Mouse (Mus musculus) neutrophil, adult 5-6 weeks (primary cell): ENCODE data around the gene Cenpp. TPM values are rescaled to one million over a fixed set of nuclear protein-coding genes. Genes with fewer than 3 reads are reported as not detected.
A peak's percentile ranks its signal among the peaks of the same experiment; 100 is the strongest.

ENCODE experiments used
- ATAC-seq: fragments of 151-379, 151-347 bp; 2 replicates; pipeline ENCODE4 v1.8.0; 2017; ENCODE audit warnings: mild to moderate bottlenecking, moderate TSS enrichment; ENCODE audit not compliant: insufficient number of reproducible peaks, poor library complexity, low FRiP score, severe bottlenecking; ENCODE audit errors: extremely low read depth
- total RNA-seq: library from RNA; stranded (forward); fragments of 200-1000 nt; gene quantifications from 2 replicates; pipeline ENCODE4 v1.2.3, GENCODE M21; 2017

The Cenpp gene
- total RNA-seq, 1 experiment from 2014 or later = 2.3 TPM

DNA sequence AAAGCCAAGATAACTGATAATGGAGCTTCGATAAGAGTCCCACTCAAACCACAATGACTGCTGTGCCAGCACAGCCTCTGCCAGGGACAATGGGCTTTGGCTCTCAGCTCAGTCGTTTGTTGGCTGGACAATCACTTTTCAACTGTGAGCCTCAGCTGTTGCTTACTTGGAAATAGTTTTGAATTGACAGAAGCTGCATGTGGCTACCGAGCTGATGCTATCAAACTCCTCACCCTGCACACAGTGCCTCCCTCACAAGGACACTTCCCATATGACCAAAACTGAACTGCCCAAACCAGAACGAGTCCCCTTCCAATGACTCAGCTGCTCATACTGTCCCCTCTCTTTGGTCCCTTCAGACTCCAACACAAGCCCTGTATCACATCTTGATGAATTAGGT, 181.8 kb downstream of the Cenpp start:
- ATAC-seq = no peak

DNA sequence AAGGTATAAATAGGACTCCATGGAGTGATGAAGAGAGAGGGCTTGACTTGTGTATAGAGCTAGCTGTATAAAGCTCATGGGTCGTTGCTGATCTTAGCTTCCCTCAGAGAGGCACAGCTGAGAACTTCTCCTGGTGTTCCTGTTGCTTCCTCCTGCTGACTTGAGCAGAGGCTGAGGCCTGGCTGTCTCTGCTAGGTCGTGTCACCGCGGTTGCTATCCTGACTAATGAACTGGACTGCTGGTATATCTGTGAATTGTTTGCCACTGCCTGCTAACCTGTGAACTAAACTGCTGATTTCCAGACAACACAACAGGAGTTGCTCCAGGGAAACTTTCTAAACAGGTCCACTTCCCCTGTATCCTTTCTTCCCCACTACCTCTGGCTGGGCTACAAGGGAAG, 182.3 kb downstream of the Cenpp start:
- ATAC-seq = no peak

- no peak for ATAC-seq
These were observed 183.6 kb downstream of the Cenpp start for GRCm38 (mm10) chr13:49469002-49469401.

DNA sequence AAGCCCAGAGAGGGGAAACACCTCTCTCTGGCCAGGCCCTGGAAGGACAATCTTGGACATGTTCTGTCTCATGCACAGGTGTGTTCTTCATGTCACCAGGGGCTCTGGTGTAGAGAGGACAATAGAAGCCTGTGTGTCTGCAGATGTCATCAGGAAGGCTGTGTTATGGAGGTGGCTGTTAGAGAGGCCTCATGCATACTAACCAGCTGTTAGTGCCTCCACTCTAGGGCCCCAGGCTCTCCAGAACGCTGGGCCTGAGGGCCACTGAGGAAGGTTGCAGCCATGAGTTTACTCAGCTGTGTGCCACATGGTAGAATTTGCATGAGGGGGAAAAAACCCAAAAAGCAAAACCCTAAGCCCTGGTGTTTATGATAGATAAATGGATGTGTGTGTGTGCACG, 185.0 kb downstream of the Cenpp start:
- no peak for ATAC-seq

- ATAC-seq = no peak
These were observed 186.1 kb downstream of the Cenpp start for GRCm38 (mm10) chr13:49466393-49467075.

- no peak for ATAC-seq
These were observed 186.7 kb downstream of the Cenpp start for GRCm38 (mm10) chr13:49465875-49466274.

DNA sequence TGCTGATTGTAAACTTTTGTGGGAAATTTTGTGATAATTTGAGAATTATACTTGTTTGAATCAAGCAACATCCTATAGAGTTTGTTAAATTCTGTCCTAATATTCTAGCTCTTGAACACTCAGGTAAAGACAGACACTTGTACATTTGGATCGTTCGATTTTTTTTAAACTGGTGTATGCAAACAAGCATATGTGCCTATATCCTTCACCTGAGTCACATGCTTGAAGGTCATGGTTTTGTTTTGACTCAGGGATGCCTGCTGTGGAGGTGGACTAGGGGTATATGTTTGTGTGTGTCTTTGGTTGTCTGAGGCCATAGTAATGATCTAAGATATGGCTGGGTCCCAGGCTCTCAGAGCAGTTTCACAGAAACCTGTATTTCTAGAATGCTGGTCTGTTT, 189.7 kb downstream of the Cenpp start:
- no peak for ATAC-seq

DNA sequence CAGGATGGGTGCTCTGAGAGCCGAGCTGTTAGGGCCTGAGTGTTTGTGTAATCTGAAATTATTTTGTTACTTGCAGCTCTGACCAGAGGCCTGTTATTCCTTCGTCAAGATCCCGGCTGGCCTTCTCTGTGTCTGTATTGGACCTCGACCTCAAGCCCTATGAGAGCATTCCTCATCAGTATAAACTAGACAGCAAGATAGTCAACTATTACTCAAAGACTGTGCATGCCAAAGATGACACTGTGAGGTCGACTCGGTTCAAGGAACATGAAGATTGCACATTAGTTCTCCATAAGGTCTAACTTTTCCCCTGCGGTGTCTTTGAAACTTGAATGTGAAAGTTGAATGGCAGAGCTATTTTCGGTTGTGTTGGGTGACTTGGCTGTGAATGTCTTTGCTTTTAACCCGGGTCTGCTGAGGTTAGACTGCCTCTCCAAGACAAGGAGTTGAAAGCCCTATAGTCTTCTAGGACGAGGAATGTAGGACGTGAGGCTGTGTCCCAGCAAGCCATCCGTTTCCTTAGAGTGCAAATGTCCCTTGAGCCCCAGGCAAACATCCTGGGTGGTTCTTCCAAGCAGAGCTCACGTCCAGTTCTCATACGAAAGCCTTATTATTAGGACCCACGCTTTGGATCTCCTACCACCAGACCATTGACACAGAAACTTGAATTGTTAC, 191.0 kb downstream of the Cenpp start:
- no peak for ATAC-seq

DNA sequence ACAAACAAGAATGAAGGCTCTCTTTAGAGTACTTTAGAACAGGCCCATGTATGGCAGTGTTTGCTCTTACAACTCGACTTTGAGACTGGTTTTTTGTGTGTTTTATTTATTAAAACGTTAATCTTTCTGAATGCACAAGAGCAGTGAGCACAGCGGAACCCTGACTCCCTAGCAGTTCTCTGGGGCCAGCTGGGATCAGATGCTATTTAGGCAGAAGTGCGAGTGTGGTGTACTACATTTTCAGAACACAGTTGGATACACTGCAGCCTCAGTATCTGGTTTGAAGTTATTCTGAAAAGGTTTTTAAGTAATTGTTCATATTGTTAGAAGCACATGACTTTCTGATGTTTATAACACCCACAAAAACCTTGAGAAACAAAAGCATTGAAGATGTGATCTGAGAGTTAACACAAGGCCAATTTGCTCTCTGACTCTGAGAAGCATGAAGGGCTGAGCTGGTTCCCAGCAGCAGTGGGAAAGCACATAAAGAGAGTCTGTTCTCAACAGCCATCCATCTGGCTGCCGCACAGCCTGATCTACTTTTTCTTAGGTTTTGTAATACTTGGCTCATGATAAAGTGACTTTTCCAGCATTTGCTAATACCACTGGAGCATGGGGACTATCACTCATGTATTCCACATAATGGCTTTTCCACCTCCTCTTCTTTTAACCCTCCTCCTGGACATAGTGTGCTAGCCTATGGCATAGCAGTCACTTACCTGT, 191.7 kb downstream of the Cenpp start:
- no peak for ATAC-seq

DNA sequence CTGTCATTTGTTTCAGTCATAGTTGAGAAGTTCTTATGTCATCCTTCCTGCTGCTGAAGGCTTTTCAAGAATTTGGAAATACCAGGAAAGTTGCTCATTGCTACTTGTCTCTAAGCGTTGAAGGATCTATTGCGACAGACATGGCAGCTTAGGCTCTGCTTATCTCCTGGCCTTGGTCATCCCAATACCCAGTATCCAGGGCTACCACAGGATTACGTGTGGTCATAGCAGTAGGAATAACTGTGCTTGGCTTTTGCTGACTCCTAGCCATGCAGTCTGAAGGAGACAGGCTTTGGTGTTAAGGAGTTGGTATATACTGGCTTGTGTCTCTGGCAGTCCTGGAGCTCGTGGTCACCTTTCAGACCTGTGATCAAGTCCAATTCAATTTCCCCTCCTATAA, 192.3 kb downstream of the Cenpp start:
- no peak for ATAC-seq

GRCm38 (mm10) chr13:49449318-49449749, 203.3 kb downstream of the Cenpp start:
- peak; percentile 65 for ATAC-seq

DNA sequence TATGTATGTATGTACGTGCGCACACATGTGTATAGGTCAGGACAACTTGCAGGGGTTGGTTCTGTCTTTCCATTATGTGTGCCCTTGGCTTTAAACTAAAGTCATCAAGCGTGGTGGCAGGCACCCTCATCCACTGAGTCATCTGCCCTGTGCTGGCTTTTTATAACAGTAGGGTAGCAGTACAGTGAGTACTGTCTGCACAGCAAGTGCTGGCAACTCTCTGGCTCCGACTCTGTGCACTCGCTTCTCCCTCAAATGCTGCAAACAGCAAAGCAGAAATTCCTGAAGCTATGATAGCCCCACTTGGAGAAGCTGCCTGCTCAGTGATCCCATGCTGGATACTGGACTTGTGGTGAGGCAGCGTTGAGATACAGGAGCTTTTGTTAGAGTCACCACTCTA, 208.1 kb downstream of the Cenpp start:
- no peak for ATAC-seq

- ATAC-seq = no peak
These were observed 216.4 kb downstream of the Cenpp start for GRCm38 (mm10) chr13:49436170-49436569.

GRCm38 (mm10) chr13:49435745-49436144, 216.8 kb downstream of the Cenpp start:
- no peak for ATAC-seq

GRCm38 (mm10) chr13:49433268-49434029, 219.1 kb downstream of the Cenpp start:
- ATAC-seq = no peak

DNA sequence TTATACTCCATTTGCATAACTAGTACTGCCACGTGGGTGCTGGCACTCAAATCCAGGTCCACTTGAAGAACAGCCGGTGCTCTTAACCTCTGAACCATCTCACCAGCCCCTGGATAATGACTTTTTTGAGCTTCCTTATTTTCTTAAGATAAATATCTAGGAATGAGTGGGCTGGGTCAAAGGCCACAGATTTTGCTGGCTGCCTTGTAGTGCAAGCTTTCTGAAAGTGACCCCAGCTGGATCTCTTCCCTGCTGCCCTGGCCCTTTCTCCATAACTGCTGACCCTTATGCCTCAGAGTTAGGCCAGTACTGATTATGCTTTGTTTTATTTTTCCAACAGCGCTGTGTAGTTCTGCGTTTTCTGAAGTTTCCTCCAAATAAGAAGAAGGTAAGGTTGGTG, 222.1 kb downstream of the Cenpp start:
- no peak for ATAC-seq

GRCm38 (mm10) chr13:49428042-49428675, 224.4 kb downstream of the Cenpp start:
- no peak for ATAC-seq

DNA sequence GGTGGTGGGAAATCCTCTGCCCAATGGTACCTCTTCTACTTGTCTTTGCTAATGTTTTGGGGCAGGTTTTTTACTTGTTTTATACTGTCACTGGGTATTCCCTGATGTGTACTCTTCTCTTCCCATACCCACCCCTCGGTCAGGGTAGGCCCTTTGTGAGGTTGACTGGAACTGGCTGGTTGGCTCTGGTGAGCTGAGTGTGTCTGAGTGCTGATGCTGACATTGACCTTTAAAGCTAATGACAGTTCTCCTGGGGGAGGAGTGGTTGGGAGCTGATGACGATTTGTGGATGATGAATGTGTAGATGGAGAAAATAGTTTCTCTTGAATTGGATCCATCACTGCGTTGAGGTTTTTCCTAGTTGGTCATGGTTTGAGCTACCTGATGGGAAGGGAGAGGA, 225.8 kb downstream of the Cenpp start:
- no peak for ATAC-seq

GRCm38 (mm10) chr13:49421959-49422358, 230.6 kb downstream of the Cenpp start:
- ATAC-seq = no peak
